Mouse (Mus musculus) fibroblast of lung, adult 2 months (primary cell): ENCODE data around the gene Ebf3.

Experiments used
- DNase-seq: peaks from one replicate; pipeline ENCODE4 v3.0.0-alpha.2; 2011; ENCODE audit warnings: low read depth

The Ebf3 gene

GRCm38 (mm10) chr7:137198921-137199320 lies 115.3 kb downstream of the Ebf3 start:
- no peak for DNase-seq

DNA sequence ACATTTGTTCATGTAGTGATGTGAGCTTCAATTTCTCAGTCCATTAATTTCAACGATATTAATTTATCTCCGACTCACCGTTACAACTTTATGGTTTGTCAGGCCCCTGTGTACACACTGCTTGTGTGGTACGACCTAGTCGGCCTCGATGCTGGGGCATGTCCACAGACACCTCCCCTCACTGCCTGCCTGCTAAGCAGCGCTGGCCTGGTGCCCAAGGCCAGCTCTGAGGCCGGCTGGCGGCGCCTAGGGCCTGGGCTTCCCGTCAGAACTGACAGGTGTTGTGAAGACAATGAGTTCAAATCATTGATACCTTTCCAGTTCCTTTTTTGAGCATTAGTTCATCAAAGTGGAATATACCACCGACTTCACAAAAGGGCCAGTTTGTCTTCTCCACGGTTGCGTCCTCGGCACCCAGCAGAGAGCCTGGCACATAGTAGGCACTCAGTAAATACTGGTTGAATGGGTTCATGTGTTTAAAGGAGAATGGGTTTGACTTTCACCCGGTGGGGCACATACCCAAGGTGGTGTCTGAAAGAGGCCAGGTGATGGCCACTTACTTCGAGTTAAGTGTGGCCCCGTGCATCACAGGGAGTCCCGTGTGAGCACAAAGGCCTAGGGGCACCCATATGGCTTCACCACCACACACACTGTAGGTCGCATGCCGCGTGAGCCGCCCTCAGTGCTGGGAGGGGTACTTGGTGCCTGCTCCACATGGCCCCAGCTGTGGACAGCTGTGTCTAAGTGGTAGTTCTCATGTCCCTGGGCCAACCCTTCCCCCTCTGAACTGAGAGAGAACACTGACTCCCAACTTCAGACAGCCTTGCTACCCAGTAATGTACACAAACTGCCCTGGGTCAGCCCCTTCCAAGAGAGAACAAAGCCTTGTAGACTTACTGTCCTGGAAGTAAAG lies 116.9 kb downstream of the Ebf3 start:
- DNase-seq = no peak

GRCm38 (mm10) chr7:137196536-137196935 lies 117.7 kb downstream of the Ebf3 start:
- no peak for DNase-seq

- no peak for DNase-seq
Measured at GRCm38 (mm10) chr7:137192776-137193278, 121.4 kb downstream of the Ebf3 start.

DNA sequence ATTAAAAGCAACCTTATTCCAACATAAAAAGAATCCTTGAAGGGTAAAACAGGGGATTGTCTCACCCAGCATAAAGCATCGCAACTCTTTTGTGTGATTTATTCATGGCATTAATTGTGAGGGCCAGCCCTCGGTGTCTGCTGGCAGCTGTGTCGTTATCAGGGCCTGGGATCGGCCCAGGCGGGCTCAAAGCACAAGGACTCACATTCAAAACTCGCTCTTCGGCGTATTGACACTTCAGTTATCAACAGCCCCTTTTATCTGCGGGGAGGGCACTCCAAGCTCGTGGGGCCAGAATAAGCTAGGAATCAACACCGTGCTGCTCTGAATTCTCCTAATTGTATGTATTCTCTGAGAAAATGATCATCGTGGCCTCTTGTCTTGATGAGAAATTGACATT lies 122.4 kb downstream of the Ebf3 start:
- no peak for DNase-seq

GRCm38 (mm10) chr7:137172278-137172677 lies 142.0 kb downstream of the Ebf3 start:
- DNase-seq = no peak

DNA sequence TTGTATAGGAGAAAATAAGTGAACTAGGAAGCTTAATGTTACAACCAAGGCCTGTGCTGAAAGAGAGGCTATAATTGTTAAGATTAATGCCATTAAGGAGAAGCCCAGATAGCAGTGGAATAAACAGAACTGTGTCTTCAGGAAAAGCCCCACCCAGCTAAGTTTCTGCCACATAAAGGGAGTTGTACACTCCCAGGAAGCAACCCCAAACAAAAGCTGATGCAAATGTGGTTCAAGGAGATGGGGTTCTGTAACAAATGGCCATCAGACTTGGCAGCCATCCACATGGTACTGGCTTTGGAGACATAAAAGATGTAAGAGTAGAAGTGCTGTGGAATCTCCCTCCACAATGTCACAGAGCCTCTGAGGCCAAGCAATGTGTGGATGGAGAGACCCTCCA lies 155.2 kb downstream of the Ebf3 start:
- no peak for DNase-seq

DNA sequence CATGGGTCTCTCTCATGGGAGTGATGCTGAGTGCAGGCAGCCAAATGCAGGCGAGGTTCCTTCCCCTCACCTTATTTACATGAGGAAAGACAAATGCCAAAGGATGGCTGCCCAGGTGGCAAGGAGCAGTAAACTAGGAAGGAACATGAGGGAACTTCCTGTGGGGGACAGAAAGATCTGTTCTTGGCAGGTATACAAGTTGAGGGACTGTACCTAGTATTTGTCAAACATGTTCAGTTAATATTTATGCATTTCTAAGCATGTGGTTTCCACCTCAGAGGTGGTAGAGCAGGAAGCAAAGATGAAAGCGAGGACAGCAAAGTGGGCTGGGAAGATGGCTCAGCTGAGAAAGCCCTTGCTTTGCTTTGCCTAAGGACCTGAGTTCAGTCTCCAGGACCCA lies 159.6 kb downstream of the Ebf3 start:
- no peak for DNase-seq

GRCm38 (mm10) chr7:137151854-137152253 lies 162.4 kb downstream of the Ebf3 start:
- no peak for DNase-seq

- no peak for DNase-seq
Measured at GRCm38 (mm10) chr7:137147101-137147500, 167.1 kb downstream of the Ebf3 start.
